Mouse (Mus musculus): ENCODE measurements around the gene Gan. TPM values are rescaled to one million over a fixed set of nuclear protein-coding genes. Genes with fewer than 3 reads are reported as not detected.

The Gan gene
- polyA plus RNA-seq, 1 experiment = 4.1 TPM

DNA sequence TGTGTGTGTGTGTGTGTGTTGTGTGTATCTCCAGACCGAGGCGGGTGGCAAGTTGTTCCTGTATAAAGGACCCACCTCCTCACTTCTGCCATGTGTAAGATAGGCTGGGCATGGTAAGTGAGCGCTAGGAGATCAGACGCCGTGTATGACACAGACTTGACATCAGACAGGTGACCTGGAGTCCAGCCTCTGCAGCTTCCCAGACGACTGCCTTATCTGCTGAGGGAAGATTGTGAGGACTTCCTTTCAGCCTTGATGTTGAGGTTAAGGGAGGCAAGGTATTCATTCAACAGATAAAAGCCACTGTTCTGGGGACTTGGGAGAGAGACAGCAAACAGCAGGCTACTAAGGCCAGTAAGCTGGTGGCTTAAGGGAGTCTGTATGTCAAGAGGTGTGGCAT lies 105.5 kb downstream of the Gan start:
- Histone ChIP-seq H3K27ac (ENCODE audit: control insufficient read depth, insufficient read depth, low read depth, low read length) (no peak overlapping the region), H3K4me3 (ENCODE audit: control insufficient read depth, low read depth, low read length) (no peak overlapping the region), H3K27me3 (ENCODE audit: control insufficient read depth, insufficient read depth, low read length) (no peaks in the 10 kb centered on the region), H3K4me1 (ENCODE audit: control insufficient read depth, insufficient read depth, low read length) (peaks cover 4% of the 10 kb centered on the region; the same call in 1 of the 2 replicates), H3K36me3 (ENCODE audit: control insufficient read depth, insufficient read depth, low read length) (no peaks in the 10 kb centered on the region)
- TF ChIP-seq CTCF (IDR thresholded peaks at IDR 0.05; ENCODE audit: control insufficient read depth, insufficient read depth, insufficient replicate concordance, low read depth, low read length) (no peak), POLR2A (IDR thresholded peaks at IDR 0.05; ENCODE audit: control insufficient read depth, low read depth, low read length) (no peak)

DNA sequence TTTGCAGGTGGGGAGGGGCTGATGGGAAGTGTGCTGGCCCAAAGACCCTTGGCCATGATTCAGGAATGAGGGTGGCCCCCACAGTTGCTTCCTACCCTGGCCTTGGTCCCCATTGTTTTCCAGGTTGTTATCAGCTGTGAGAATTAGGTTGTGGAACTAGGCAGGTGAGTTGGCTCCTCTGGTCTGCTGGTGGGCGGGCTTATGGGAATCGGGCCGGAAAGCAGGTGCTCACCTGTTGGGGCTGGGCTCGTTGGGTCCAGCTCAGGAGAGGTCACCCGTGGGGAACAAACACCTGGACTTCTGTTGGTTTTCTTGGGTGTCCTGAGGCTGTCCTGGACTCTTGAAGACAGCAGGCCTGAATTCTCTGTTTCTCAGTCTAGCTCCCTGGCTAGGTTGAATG lies 107.1 kb downstream of the Gan start:
- no peaks in the 10 kb centered on the region for H3K27me3 ChIP-seq (ENCODE audit: control insufficient read depth, insufficient read depth, low read length)
- no peak overlapping the region for H3K4me3 ChIP-seq (ENCODE audit: control insufficient read depth, low read depth, low read length)
- no peaks in the 10 kb centered on the region for H3K4me1 ChIP-seq (ENCODE audit: control insufficient read depth, insufficient read depth, low read length)
- H3K36me3 ChIP-seq (ENCODE audit: control insufficient read depth, insufficient read depth, low read length) = no peaks in the 10 kb centered on the region
- H3K27ac ChIP-seq (ENCODE audit: control insufficient read depth, insufficient read depth, low read depth, low read length) = no peak overlapping the region
- TF ChIP-seq CTCF (IDR thresholded peaks at IDR 0.05; ENCODE audit: control insufficient read depth, insufficient read depth, insufficient replicate concordance, low read depth, low read length) = no peak
- no peak for TF ChIP-seq POLR2A (IDR thresholded peaks at IDR 0.05; ENCODE audit: control insufficient read depth, low read depth, low read length)

Other genes starting within 250 kb of the Gan start
- gene Cmc2, start 236.7 kb upstream of the Gan start, polyA plus RNA-seq (2012; rRNA removed) = 12.0 and 12.8 TPM in 2 replicates
- gene Cenpn, start 236.4 kb upstream of the Gan start, polyA plus RNA-seq (2012; rRNA removed) = 141 TPM in 2 replicates
- gene Atmin, start 214.7 kb upstream of the Gan start, polyA plus RNA-seq (2012; rRNA removed) = 35.2 and 37.7 TPM in 2 replicates
- gene 1700030J22Rik, start 179.2 kb upstream of the Gan start, polyA plus RNA-seq (2012; rRNA removed) = 176 and 190 TPM in 2 replicates
- gene Gcsh, start 164.6 kb upstream of the Gan start, polyA plus RNA-seq (2012; rRNA removed) = 7.3 and 7.6 TPM in 2 replicates
- 2.9 and 3.1 TPM in 2 replicates for gene Pkd1l2, start 75.7 kb upstream of the Gan start, polyA plus RNA-seq (2012; rRNA removed)
- 31.9 and 38.7 TPM in 2 replicates for gene Bco1, start 62.3 kb upstream of the Gan start, polyA plus RNA-seq (2012; rRNA removed)
- gene Cmip, start 98.9 kb downstream of the Gan start, polyA plus RNA-seq (2012; rRNA removed) = 10.5 and 11.0 TPM in 2 replicates